Mouse (Mus musculus) ES-Bruce4 (cell line): Measurements from ENCODE around the gene Ggt5.

Experiments
- CTCF ChIP-seq: IDR thresholded peaks from one replicate; pipeline ENCODE4 v1.8.1; 2011; ENCODE audit warnings: low read depth, low read length
- POLR2A ChIP-seq: IDR thresholded peaks from one replicate; pipeline ENCODE4 v1.8.1; 2011; ENCODE audit warnings: low read length; ENCODE audit not compliant: insufficient read depth

- TF ChIP-seq CTCF (no peak), POLR2A (no peak)
Measured at GRCm38 (mm10) chr10:75564687-75565265, 24.4 kb upstream of the Ggt5 start.
